Mouse (Mus musculus): ENCODE data around the gene Fgd4. TPM values are rescaled to one million over a fixed set of nuclear protein-coding genes. Genes with fewer than 3 reads are reported as not detected.
"Not testable (repeated sequence)": the region's sequence is repeated elsewhere in the genome, so short reads cannot be mapped to it uniquely, and the experiment has no call there.

Gene Fgd4
- polyA plus RNA-seq, 1 experiment = 12.5 TPM

DNA sequence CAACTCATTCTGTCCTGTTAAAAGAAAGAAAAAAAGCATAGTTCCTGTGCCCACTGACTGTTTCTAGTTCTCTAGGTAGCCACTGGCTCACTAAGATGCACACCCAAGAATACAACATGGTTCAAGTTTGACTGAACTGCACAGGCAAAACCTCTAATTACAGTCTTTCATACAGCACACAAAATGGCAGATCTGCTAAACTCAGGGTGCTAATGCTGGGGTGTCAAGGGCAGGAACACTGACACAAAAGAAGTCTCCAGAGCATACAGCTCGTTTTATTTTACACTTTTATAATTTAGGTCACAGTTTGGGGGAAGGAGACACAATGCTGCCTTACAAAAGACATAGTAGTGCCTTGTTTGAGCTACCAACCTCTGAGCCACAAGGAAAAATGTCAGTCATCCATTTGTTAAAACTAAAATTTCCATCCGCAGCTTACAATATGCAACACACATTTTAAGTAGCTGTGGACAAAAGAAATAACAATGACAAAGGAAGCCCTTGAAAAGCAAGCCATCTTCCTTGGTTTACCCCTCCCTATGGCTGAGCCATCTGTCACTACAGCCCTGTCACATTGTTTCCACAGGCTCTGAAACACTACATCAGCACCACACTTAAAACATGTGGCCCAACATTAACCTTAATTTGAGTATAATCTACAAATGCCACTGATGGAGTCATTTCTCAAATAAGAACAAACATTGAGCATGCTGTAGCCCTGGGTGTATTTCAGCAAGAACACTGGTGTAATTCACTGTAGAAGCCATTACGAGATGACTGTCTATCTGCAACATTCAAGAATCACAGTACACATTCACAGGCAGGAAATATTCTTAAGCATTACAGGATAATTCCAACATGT lies 41.1 kb downstream of the Fgd4 start:
- 1% methylated on average over 3 of the region's 3 CpGs for WGBS
- Histone ChIP-seq H3K4me3 (replicated peaks; ENCODE audit: insufficient read depth, low read depth, low read length) (peak overlapping the region; percentile 62), H3K4me1 (ENCODE audit: control insufficient read depth, insufficient read depth, low read length) (peaks cover 4% of the 10 kb centered on the region; the same call in 1 of the 2 replicates), H3K27ac (ENCODE audit: insufficient read depth, low read length) (peak overlapping the region; percentile 77; the same call in 1 of the 2 replicates), H3K27me3 (ENCODE audit: control insufficient read depth, insufficient read depth, low read length) (no peaks in the 10 kb centered on the region)
- peak; percentile 52 to 71 for DNase-seq
- TF ChIP-seq POLR2A (IDR thresholded peaks at IDR 0.05; ENCODE audit: borderline replicate concordance, insufficient read depth, low read length) (no peak), CTCF (IDR thresholded peaks at IDR 0.05; ENCODE audit: borderline replicate concordance, insufficient read depth, low read depth, low read length) (no peak)

DNA sequence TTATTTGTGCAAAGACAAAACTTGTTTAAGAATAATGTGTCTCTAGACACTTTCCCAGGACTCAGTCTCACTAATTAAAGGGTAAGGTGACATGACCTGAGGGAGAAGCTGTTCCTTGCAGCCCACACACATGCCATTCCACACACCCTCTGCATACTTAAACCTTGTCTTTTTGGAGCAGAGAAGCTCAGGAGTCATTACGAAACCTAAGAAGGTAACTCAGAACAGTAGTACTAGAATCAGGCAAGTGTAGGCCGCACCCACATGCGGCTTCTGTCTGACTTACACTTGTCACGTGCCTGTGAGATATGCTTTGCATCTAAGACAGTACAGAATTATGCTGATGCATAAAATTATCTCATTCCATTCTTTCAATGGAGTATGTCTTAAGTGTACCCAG lies 42.6 kb downstream of the Fgd4 start:
- TF ChIP-seq CTCF (IDR thresholded peaks at IDR 0.05; ENCODE audit: borderline replicate concordance, insufficient read depth, low read depth, low read length) = no peak
- TF ChIP-seq POLR2A (IDR thresholded peaks at IDR 0.05; ENCODE audit: borderline replicate concordance, insufficient read depth, low read length) = no peak
- peak overlapping the region; percentile 69; the same call in 1 of the 2 replicates for H3K27ac ChIP-seq (ENCODE audit: insufficient read depth, low read length)
- DNase-seq = no peak
- H3K27me3 ChIP-seq (ENCODE audit: control insufficient read depth, insufficient read depth, low read length) = no peaks in the 10 kb centered on the region
- peaks cover 8% of the 10 kb centered on the region for H3K4me1 ChIP-seq (ENCODE audit: control insufficient read depth, insufficient read depth, low read length)
- peak overlapping the region; percentile 61 for H3K4me3 ChIP-seq (replicated peaks; ENCODE audit: insufficient read depth, low read depth, low read length)
- 18% methylated on average over 4 of the region's 4 CpGs for WGBS

DNA sequence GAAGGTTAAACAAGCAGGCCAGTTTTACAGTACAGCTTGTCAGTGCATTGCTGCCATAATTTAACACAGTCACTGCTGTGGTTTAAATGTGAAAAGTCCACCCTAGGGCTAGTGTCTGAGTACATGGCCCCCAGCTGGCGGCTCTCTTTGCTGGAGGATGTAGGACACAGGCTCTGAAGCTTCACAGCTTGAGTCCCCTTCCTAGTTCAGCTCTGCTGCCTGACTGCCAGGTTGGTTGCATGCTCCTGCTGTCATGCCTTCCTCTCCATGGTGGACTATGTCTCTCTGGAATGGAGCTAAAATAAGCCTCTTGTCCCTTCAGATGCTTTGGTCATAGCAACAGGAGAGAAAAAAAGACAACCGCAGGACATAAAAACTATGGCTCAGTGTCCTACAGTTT lies 46.3 kb downstream of the Fgd4 start:
- peak overlapping the region; percentile 5; the same call in 1 of the 2 replicates for H3K27ac ChIP-seq (ENCODE audit: insufficient read depth, low read length)
- no peaks in the 10 kb centered on the region for H3K27me3 ChIP-seq (ENCODE audit: control insufficient read depth, insufficient read depth, low read length)
- no peak for TF ChIP-seq POLR2A (IDR thresholded peaks at IDR 0.05; ENCODE audit: borderline replicate concordance, insufficient read depth, low read length)
- peak; percentile 7; the same call in 1 of the 2 replicates for TF ChIP-seq CTCF (IDR thresholded peaks at IDR 0.05; ENCODE audit: borderline replicate concordance, insufficient read depth, low read depth, low read length)
- 3% methylated on average over 2 of the region's 2 CpGs for WGBS
- H3K4me3 ChIP-seq (replicated peaks; ENCODE audit: insufficient read depth, low read depth, low read length) = no peak overlapping the region
- DNase-seq = peak; percentile 75 to 91
- H3K4me1 ChIP-seq (ENCODE audit: control insufficient read depth, insufficient read depth, low read length) = peaks cover 8% of the 10 kb centered on the region

DNA sequence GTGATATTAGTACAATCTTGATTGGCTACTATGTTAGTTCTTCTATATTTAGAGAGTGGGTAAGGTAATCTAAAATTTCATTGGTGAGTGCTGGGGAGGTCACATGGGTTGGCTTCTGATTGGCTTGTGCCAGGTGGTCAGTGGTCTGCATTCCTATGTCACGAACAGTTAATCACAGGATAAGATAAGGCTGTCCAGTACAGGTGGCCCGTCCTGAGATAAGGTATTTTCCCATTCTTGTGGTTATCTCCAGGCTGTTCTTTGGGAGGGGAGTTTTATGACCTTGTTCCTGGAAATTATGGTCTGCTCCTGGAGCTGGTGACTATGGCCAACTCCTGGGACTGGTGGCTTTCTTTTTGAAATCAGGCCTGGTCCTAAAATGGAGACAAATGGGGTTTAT lies 48.2 kb downstream of the Fgd4 start:
- H3K4me1 ChIP-seq (ENCODE audit: control insufficient read depth, insufficient read depth, low read length) = peaks cover 12% of the 10 kb centered on the region
- H3K4me3 ChIP-seq (replicated peaks; ENCODE audit: insufficient read depth, low read depth, low read length) = no peak overlapping the region
- TF ChIP-seq POLR2A (IDR thresholded peaks at IDR 0.05; ENCODE audit: borderline replicate concordance, insufficient read depth, low read length) = no peak
- TF ChIP-seq CTCF (IDR thresholded peaks at IDR 0.05; ENCODE audit: borderline replicate concordance, insufficient read depth, low read depth, low read length) = no peak
- no peak overlapping the region for H3K27ac ChIP-seq (ENCODE audit: insufficient read depth, low read length)
- no peaks in the 10 kb centered on the region for H3K27me3 ChIP-seq (ENCODE audit: control insufficient read depth, insufficient read depth, low read length)
- 85% methylated on average over 2 of the region's 2 CpGs for WGBS
- DNase-seq = no peak

DNA sequence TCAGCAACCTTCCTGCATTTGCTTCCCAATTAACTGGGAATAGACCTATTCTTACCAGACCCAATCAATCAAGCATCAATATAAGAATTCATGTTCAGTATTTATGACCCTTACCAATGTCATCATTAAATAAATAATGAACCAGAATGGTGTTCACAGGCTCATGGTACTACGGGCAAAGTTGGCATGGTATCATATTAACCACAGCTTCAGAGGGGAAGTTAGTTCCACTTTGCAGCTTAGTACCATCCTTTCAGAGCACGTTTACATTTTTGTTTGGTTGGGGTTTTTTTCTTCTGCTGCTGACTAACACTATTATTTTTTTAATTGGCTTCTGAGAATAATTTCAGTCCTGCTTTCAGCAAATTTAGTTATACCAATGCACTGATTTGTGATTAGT lies 51.2 kb downstream of the Fgd4 start:
- Histone ChIP-seq H3K4me3 (replicated peaks; ENCODE audit: insufficient read depth, low read depth, low read length) (no peak overlapping the region), H3K27ac (ENCODE audit: insufficient read depth, low read length) (no peak overlapping the region), H3K4me1 (ENCODE audit: control insufficient read depth, insufficient read depth, low read length) (peaks cover 17% of the 10 kb centered on the region), H3K27me3 (ENCODE audit: control insufficient read depth, insufficient read depth, low read length) (no peaks in the 10 kb centered on the region)
- DNase-seq = no peak
- WGBS = 43% methylated on average over 2 of the region's 2 CpGs
- no peak for TF ChIP-seq POLR2A (IDR thresholded peaks at IDR 0.05; ENCODE audit: borderline replicate concordance, insufficient read depth, low read length)
- no peak for TF ChIP-seq CTCF (IDR thresholded peaks at IDR 0.05; ENCODE audit: borderline replicate concordance, insufficient read depth, low read depth, low read length)

DNA sequence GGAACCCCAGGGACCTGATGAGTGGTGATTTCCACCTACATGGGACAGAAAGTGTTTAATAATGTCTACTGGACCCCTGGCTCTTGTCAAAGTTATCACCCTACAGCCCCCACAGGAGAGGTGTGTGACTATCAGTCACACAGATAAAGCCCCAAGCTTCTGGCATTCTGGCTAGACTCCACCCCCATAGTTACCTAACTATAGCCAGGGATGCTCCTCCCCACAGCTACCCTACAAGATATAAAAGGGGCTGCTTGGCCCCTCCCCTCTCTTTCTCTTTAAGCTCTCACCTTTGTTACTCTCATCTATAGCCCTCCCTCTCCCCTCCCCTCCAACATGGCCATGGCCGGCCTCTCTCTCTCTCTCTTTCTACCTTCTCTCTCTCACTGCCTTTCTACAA lies 53.7 kb downstream of the Fgd4 start:
- H3K27me3 ChIP-seq (ENCODE audit: control insufficient read depth, insufficient read depth, low read length) = no peaks in the 10 kb centered on the region
- H3K27ac ChIP-seq (ENCODE audit: insufficient read depth, low read length) = peak overlapping the region; percentile 46; the same call in 1 of the 2 replicates
- no peak overlapping the region for H3K4me3 ChIP-seq (replicated peaks; ENCODE audit: insufficient read depth, low read depth, low read length)
- DNase-seq = no peak
- WGBS = 33% methylated on average over 1 of the region's 1 CpGs
- TF ChIP-seq CTCF (IDR thresholded peaks at IDR 0.05; ENCODE audit: borderline replicate concordance, insufficient read depth, low read depth, low read length) = no peak
- TF ChIP-seq POLR2A (IDR thresholded peaks at IDR 0.05; ENCODE audit: borderline replicate concordance, insufficient read depth, low read length) = no peak
- H3K4me1 ChIP-seq (ENCODE audit: control insufficient read depth, insufficient read depth, low read length) = peaks cover 22% of the 10 kb centered on the region; the same call in 1 of the 2 replicates

GRCm38 (mm10) chr16:16542956-16543441 lies 57.4 kb downstream of the Fgd4 start:
- TF ChIP-seq CTCF (IDR thresholded peaks at IDR 0.05; ENCODE audit: borderline replicate concordance, insufficient read depth, low read depth, low read length) (no peak), POLR2A (IDR thresholded peaks at IDR 0.05; ENCODE audit: borderline replicate concordance, insufficient read depth, low read length) (no peak)
- DNase-seq = peak; percentile 81 to 94
- 3% methylated on average over 3 of the region's 3 CpGs for WGBS

GRCm38 (mm10) chr16:16539396-16539795 lies 61.0 kb downstream of the Fgd4 start:
- WGBS = 5% methylated on average over 2 of the region's 2 CpGs
- not testable (repeated sequence) for H3K27me3 ChIP-seq (ENCODE audit: control insufficient read depth, insufficient read depth, low read length)

More at GRCm38 (mm10) chr16:16542956-16543441, 57.4 kb downstream of the Fgd4 start:
- Histone ChIP-seq H3K27ac (ENCODE audit: insufficient read depth, low read length) (peak overlapping the region; percentile 8), H3K4me3 (replicated peaks; ENCODE audit: insufficient read depth, low read depth, low read length) (no peak overlapping the region), H3K4me1 (ENCODE audit: control insufficient read depth, insufficient read depth, low read length) (peaks cover 26% of the 10 kb centered on the region; the same call in 1 of the 2 replicates), H3K27me3 (ENCODE audit: control insufficient read depth, insufficient read depth, low read length) (no peaks in the 10 kb centered on the region)

More at GRCm38 (mm10) chr16:16539396-16539795, 61.0 kb downstream of the Fgd4 start:
- H3K4me3 ChIP-seq (replicated peaks; ENCODE audit: insufficient read depth, low read depth, low read length); H3K27ac ChIP-seq (ENCODE audit: insufficient read depth, low read length): not testable (repeated sequence)
- peaks cover 20% of the 10 kb centered on the region; the same call in 1 of the 2 replicates for H3K4me1 ChIP-seq (ENCODE audit: control insufficient read depth, insufficient read depth, low read length)
- peak; percentile 71 to 81 for DNase-seq
